Mouse (Mus musculus): Measurements from ENCODE around the gene Gm20897. TPM values are rescaled to one million over a fixed set of nuclear protein-coding genes. Genes with fewer than 3 reads are reported as not detected.

Gene Gm20897
- polyA plus RNA-seq (2014; fragmentation: Illumina TruSeq; extraction: RNeasy Lipid Tissue Mini Kit (QIAGEN cat#74804); ENCODE audit: low read depth, low replicate concordance) = not detected

DNA sequence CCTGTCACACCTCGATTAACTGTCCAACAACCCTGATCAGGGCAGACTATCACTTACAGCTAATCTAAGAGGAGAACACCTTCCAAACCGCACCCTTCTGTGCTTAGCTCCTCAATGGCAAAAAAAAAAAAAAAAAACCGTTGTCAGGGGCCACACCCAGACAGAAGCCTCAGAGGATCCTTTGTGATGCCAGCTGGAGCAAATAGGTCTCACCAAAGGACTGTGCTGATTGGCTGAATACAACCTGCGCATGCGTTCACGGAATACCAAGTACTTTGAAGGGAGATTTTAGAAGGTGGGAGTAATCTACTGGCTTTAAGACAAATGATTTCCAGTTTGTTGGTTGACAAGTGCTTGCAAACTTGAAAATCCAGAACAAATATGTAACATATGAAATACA, at the start of gene Gm20897:
TSS of gene Gm20897 (minus strand) at position 101 of the 400 bp plus-strand sequence.

Other genes with a start within 250 kb of the Gm20897 start
- not detected for gene Gm21732, start 73.5 kb upstream of the Gm20897 start, polyA plus RNA-seq (2014; fragmentation: Illumina TruSeq; extraction: RNeasy Lipid Tissue Mini Kit (QIAGEN cat#74804); ENCODE audit: low read depth, low replicate concordance)